Mouse (Mus musculus): ENCODE data around the gene Zfp385a. TPM values are rescaled to one million over a fixed set of nuclear protein-coding genes. Genes with fewer than 3 reads are reported as not detected.

Zfp385a gene
- polyA plus RNA-seq, 1 experiment from 2014 or later = 22.9 TPM

GRCm38 (mm10) chr15:103314181-103314580, 25.7 kb downstream of the Zfp385a start:
- CTCF ChIA-PET = interaction anchor here (0.7 to 1.3 kb wide), 4 partner anchors 10 to 124 kb away, joined by 3 to 5 read pairs (median 4); no protein-coding TSS in a partner anchor
- POLR2A ChIA-PET = no interaction called here
- H3K27me3 ChIP-seq = no peaks in the 10 kb centered on the region
- in situ Hi-C loops (cut with MboI; ENCODE audit: low pct_unique_long_range_greater_than_20kb) = loop anchor here (10.0 kb wide), 1 partner anchor 329 kb away; no protein-coding TSS in a partner anchor
- DNase-seq (ENCODE audit: low read depth, low spot score) (no peak), ATAC-seq (no peak)
- TF ChIP-seq CTCF (IDR thresholded peaks at IDR 0.05) = no peak

- DNase-seq (ENCODE audit: low read depth, low spot score) (no peak), ATAC-seq (no peak)
- POLR2A ChIA-PET = no interaction called here
- no peak for TF ChIP-seq CTCF (IDR thresholded peaks at IDR 0.05)
- CTCF ChIA-PET = interaction anchor here (0.7 to 1.3 kb wide), 4 partner anchors 11 to 124 kb away, joined by 3 to 5 read pairs (median 4); no protein-coding TSS in a partner anchor
- H3K27me3 ChIP-seq = no peaks in the 10 kb centered on the region
- in situ Hi-C loops (cut with MboI; ENCODE audit: low pct_unique_long_range_greater_than_20kb) = loop anchor here (10.0 kb wide), 1 partner anchor 329 kb away; no protein-coding TSS in a partner anchor
Measured at GRCm38 (mm10) chr15:103313495-103314095, 26.3 kb downstream of the Zfp385a start.

- POLR2A ChIA-PET = interaction anchor here (0.7 kb wide), 1 partner anchor 73 kb away, joined by 6 read pairs; no protein-coding TSS in a partner anchor
Measured at GRCm38 (mm10) chr15:103310365-103310910, 29.5 kb downstream of the Zfp385a start, which contains the start of gene Gpr84. Gene Gpr84 (minus strand): TSS chr15:103310612.

GRCm38 (mm10) chr15:103308876-103309580, 30.9 kb downstream of the Zfp385a start:
- in situ Hi-C loops (cut with MboI; ENCODE audit: low pct_unique_long_range_greater_than_20kb) = loop anchor here (5.0 to 10.0 kb wide), 3 partner anchors 57 to 344 kb away; partner anchors contain the start of genes Hoxc10 and Hoxc5
- H3K27me3 ChIP-seq = no peaks in the 10 kb centered on the region
- ATAC-seq = no peak
- TF ChIP-seq CTCF (IDR thresholded peaks at IDR 0.05) = no peak
- ChIA-PET CTCF (interaction anchor here (1.0 to 8.7 kb wide), 11 partner anchors 9 to 132 kb away, joined by 3 to 116 read pairs (median 8); partner anchors contain the start of gene Copz1), POLR2A (interaction anchor here (0.7 to 1.1 kb wide), 2 partner anchors 11 to 23 kb away, joined by 3 read pairs; no protein-coding TSS in a partner anchor)
- DNase-seq (ENCODE audit: low read depth, low spot score) = no peak

More at GRCm38 (mm10) chr15:103310365-103310910, 29.5 kb downstream of the Zfp385a start, which contains the start of gene Gpr84:
- CTCF ChIA-PET = interaction anchor here (0.7 to 8.7 kb wide), 7 partner anchors 10 to 133 kb away, joined by 3 to 116 read pairs (median 5); no protein-coding TSS in a partner anchor
- DNase-seq (ENCODE audit: low read depth, low spot score) (no peak), ATAC-seq (no peak)
- TF ChIP-seq CTCF (IDR thresholded peaks at IDR 0.05) = no peak
- in situ Hi-C loops (cut with MboI; ENCODE audit: low pct_unique_long_range_greater_than_20kb) = loop anchor here (10.0 kb wide), 1 partner anchor 326 kb away; no protein-coding TSS in a partner anchor
- H3K27me3 ChIP-seq = no peaks in the 10 kb centered on the region

GRCm38 (mm10) chr15:103308056-103308875, 31.6 kb downstream of the Zfp385a start:
- in situ Hi-C loops (cut with MboI; ENCODE audit: low pct_unique_long_range_greater_than_20kb) = loop anchor here (5.0 to 10.0 kb wide), 3 partner anchors 56 to 343 kb away; partner anchors contain the start of genes Hoxc10 and Hoxc5
- no peak for DNase-seq (ENCODE audit: low read depth, low spot score)
- H3K27me3 ChIP-seq = no peaks in the 10 kb centered on the region
- ChIA-PET CTCF (interaction anchor here (0.9 to 8.7 kb wide), 14 partner anchors 7 to 328 kb away, joined by 3 to 116 read pairs (median 10); partner anchors contain the start of gene Copz1), POLR2A (interaction anchor here (0.7 to 0.9 kb wide), 2 partner anchors 22 to 123 kb away, joined by 3 read pairs; no protein-coding TSS in a partner anchor)
- TF ChIP-seq CTCF (IDR thresholded peaks at IDR 0.05) = no peak
- no peak for ATAC-seq

GRCm38 (mm10) chr15:103307125-103307524, 32.8 kb downstream of the Zfp385a start:
- DNase-seq (ENCODE audit: low read depth, low spot score) (peak; percentile 57), ATAC-seq (peak; percentile 55)
- CTCF ChIA-PET = interaction anchor here (0.6 to 8.7 kb wide), 25 partner anchors 8 to 327 kb away, joined by 3 to 116 read pairs (median 5); partner anchors contain the start of gene Copz1
- POLR2A ChIA-PET = interaction anchor here (0.6 to 1.0 kb wide), 3 partner anchors 17 to 122 kb away, joined by 3 to 4 read pairs (median 3); no protein-coding TSS in a partner anchor
- no peak for TF ChIP-seq CTCF (IDR thresholded peaks at IDR 0.05)
- H3K27me3 ChIP-seq = no peaks in the 10 kb centered on the region
- in situ Hi-C loops (cut with MboI; ENCODE audit: low pct_unique_long_range_greater_than_20kb) = loop anchor here (5.0 to 10.0 kb wide), 3 partner anchors 55 to 342 kb away; partner anchors contain the start of genes Hoxc10 and Hoxc5

- H3K27me3 ChIP-seq = no peaks in the 10 kb centered on the region
- ChIA-PET POLR2A (interaction anchor here (0.6 to 1.7 kb wide), 4 partner anchors 13 to 59 kb away, joined by 3 to 11 read pairs (median 4); no protein-coding TSS in a partner anchor), CTCF (interaction anchor here (0.7 to 8.7 kb wide), 21 partner anchors 9 to 123 kb away, joined by 3 to 116 read pairs (median 7); partner anchors contain the start of gene Copz1)
- in situ Hi-C loops (cut with MboI; ENCODE audit: low pct_unique_long_range_greater_than_20kb) = loop anchor here (5.0 to 10.0 kb wide), 3 partner anchors 54 to 341 kb away; partner anchors contain the start of genes Hoxc10 and Hoxc5
- ATAC-seq (no peak), DNase-seq (ENCODE audit: low read depth, low spot score) (no peak)
- TF ChIP-seq CTCF (IDR thresholded peaks at IDR 0.05) = no peak
Measured at GRCm38 (mm10) chr15:103305792-103306645, 33.9 kb downstream of the Zfp385a start.

GRCm38 (mm10) chr15:103305070-103305678, 34.7 kb downstream of the Zfp385a start:
- ATAC-seq (peak; percentile 68), DNase-seq (ENCODE audit: low read depth, low spot score) (peak; percentile 83)
- ChIA-PET CTCF (interaction anchor here (0.9 to 8.7 kb wide), 10 partner anchors 10 to 122 kb away, joined by 4 to 116 read pairs (median 9); partner anchors contain the start of gene Copz1), POLR2A (interaction anchor here (0.6 to 1.7 kb wide), 4 partner anchors 12 to 20 kb away, joined by 3 to 11 read pairs (median 4); no protein-coding TSS in a partner anchor)
- in situ Hi-C loops (cut with MboI; ENCODE audit: low pct_unique_long_range_greater_than_20kb) = loop anchor here (5.0 to 10.0 kb wide), 3 partner anchors 53 to 340 kb away; partner anchors contain the start of genes Hoxc10 and Hoxc5
- no peak for TF ChIP-seq CTCF (IDR thresholded peaks at IDR 0.05)
- no peaks in the 10 kb centered on the region for H3K27me3 ChIP-seq
